8 mouse cellular contexts compared by ENCODE assay signal in genomic region chr10:80164161-80164997, GRCm38 (mm10). TPM values are rescaled to one million over a fixed set of nuclear protein-coding genes. Genes with fewer than 3 reads are reported as not detected.
DNase-seq lines count a peak whose midpoint lies in the region; ATAC-seq and TF ChIP-seq lines count a peak whose summit lies in the region.

No protein-coding gene starts in this region.

- ATAC-seq in forebrain, embryonic 11.5 days (replicated peaks; ENCODE audit: low FRiP score): no peak
- ATAC-seq in intestine, postnatal 0 days: no peak
- no peak for ATAC-seq in lung, embryonic 16.5 days (ENCODE audit: low read depth)

- no peaks in the 10 kb centered on the region for H3K36me3 ChIP-seq in forebrain, embryonic 11.5 days (ENCODE audit: control insufficient read depth, insufficient read depth, low read length)
- H3K36me3 ChIP-seq in intestine, postnatal 0 days (ENCODE audit: control insufficient read depth, insufficient read depth): 0 out of 2 replicates have a peak, but pooled peaks cover 3% of the 10 kb centered on the region
- H3K36me3 ChIP-seq in lung, embryonic 16.5 days (ENCODE audit: control insufficient read depth, insufficient read depth, low read length): no peaks in the 10 kb centered on the region

- H3K27ac ChIP-seq in forebrain, embryonic 11.5 days (ENCODE audit: low read depth, low read length): peak overlapping the region; percentile 46; the same call in 1 of the 2 replicates
- peak overlapping the region; percentile 50 for H3K27ac ChIP-seq in intestine, postnatal 0 days (ENCODE audit: low read depth, low read length)
- peak overlapping the region; percentile 10; the same call in 1 of the 2 replicates for H3K27ac ChIP-seq in lung, embryonic 16.5 days (ENCODE audit: low read length)

- peaks cover 43% of the 10 kb centered on the region for H3K4me1 ChIP-seq in forebrain, embryonic 11.5 days (replicated peaks; ENCODE audit: control insufficient read depth, insufficient read depth, low read length)
- peaks cover 32% of the 10 kb centered on the region for H3K4me1 ChIP-seq in intestine, postnatal 0 days (replicated peaks; ENCODE audit: control insufficient read depth, insufficient read depth, low read length)
- H3K4me1 ChIP-seq in lung, embryonic 16.5 days (replicated peaks; ENCODE audit: control insufficient read depth, insufficient read depth, low read length): peaks cover 69% of the 10 kb centered on the region

- no peak for TF ChIP-seq CTCF in intestine, postnatal 0 days (IDR thresholded peaks at IDR 0.05; ENCODE audit: low read depth)

- H3K27me3 ChIP-seq in forebrain, embryonic 11.5 days (ENCODE audit: control insufficient read depth, insufficient read depth, low read length): no peaks in the 10 kb centered on the region
- H3K27me3 ChIP-seq in intestine, postnatal 0 days (replicated peaks; ENCODE audit: control insufficient read depth, insufficient read depth, low read length): no peaks in the 10 kb centered on the region
- no peaks in the 10 kb centered on the region for H3K27me3 ChIP-seq in lung, embryonic 16.5 days (ENCODE audit: control insufficient read depth, insufficient read depth, low read depth, low read length)

- peak; percentile 28 for DNase-seq in gastrocnemius, adult 18-20 months (ENCODE audit: low spot score)
- DNase-seq in gastrocnemius, postnatal 10 days: no peak
- peak; percentile 72 for DNase-seq in NIH3T3 (ENCODE audit: low read depth)
- DNase-seq in forebrain, embryonic 11.5 days (ENCODE audit: low spot score): peak; percentile 50
- DNase-seq in retina, postnatal 1 day: no peak
- DNase-seq in left cerebral cortex, adult 18-20 months (ENCODE audit: low spot score in 2 of 2): no peak

- H3K4me3 ChIP-seq in forebrain, embryonic 11.5 days (ENCODE audit: low read depth, low read length): peak overlapping the region; percentile 24
- H3K4me3 ChIP-seq in intestine, postnatal 0 days (ENCODE audit: low read depth, low read length): peak overlapping the region; percentile 37
- peak overlapping the region; percentile 43 for H3K4me3 ChIP-seq in lung, embryonic 16.5 days (ENCODE audit: low read length)

- 10% methylated on average over 44 of the region's 44 CpGs for WGBS in forebrain, embryonic 11.5 days
- WGBS in intestine, postnatal 0 days: 8% methylated on average over 44 of the region's 44 CpGs
- WGBS in lung, embryonic 16.5 days: 9% methylated on average over 44 of the region's 44 CpGs

- peak overlapping the region; percentile 43 for H3K9ac ChIP-seq in forebrain, embryonic 11.5 days (ENCODE audit: low read length)
- H3K9ac ChIP-seq in intestine, postnatal 0 days (ENCODE audit: low read depth, low read length): peak overlapping the region; percentile 46
- peak overlapping the region; percentile 60 for H3K9ac ChIP-seq in lung, embryonic 16.5 days (ENCODE audit: low read length)

- H3K4me2 ChIP-seq in forebrain, embryonic 11.5 days (ENCODE audit: low read depth, low read length, severe bottlenecking): peak overlapping the region; percentile 75
- peak overlapping the region; percentile 82 for H3K4me2 ChIP-seq in intestine, postnatal 0 days (replicated peaks; ENCODE audit: low read depth)
- peak overlapping the region; percentile 83 for H3K4me2 ChIP-seq in lung, embryonic 16.5 days (ENCODE audit: low read depth, low read length)

- no peaks in the 10 kb centered on the region for H3K9me3 ChIP-seq in forebrain, embryonic 11.5 days (ENCODE audit: control insufficient read depth, low read length)
- no peaks in the 10 kb centered on the region for H3K9me3 ChIP-seq in intestine, postnatal 0 days (ENCODE audit: control insufficient read depth)
- H3K9me3 ChIP-seq in lung, embryonic 16.5 days (ENCODE audit: control insufficient read depth, low read length): no peaks in the 10 kb centered on the region

RNA-seq across cellular contexts. Expression of gene Cirbp, which starts 1.4 kb away (rescaled TPM):
- total RNA-seq in gastrocnemius, adult 18-20 months (2021): 10 to 100 TPM; 28.9 to 37.5 TPM
- total RNA-seq in gastrocnemius, postnatal 10 days (2021): 10 to 100 TPM; 84.3 to 88.4 TPM
- polyA plus RNA-seq in forebrain, embryonic 11.5 days (2014; fragmentation: Nextera tagmentation; extraction: Ambion mirVana): 82.0 and 83.4 TPM in 2 replicates
- 222 and 228 TPM in 2 replicates for polyA plus RNA-seq in intestine, postnatal 0 days (2015; fragmentation: Nextera tagmentation; extraction: Ambion mirVana)
- polyA plus RNA-seq in lung, embryonic 16.5 days (2015; fragmentation: Nextera tagmentation; extraction: Ambion mirVana): 73.4 and 83.4 TPM in 2 replicates
- 10 to 100 TPM; 89.7 to 94.6 TPM for total RNA-seq in left cerebral cortex, adult 18-20 months (2021)

RNA-seq across cellular contexts. Expression of gene 1600002K03Rik, which starts 8.4 kb away (rescaled TPM):
- total RNA-seq in gastrocnemius, adult 18-20 months (2021): 1 to 10 TPM; 5.4 to 6.5 TPM
- 1 to 10 TPM; 3.9 to 5.5 TPM for total RNA-seq in gastrocnemius, postnatal 10 days (2021)
- polyA plus RNA-seq in forebrain, embryonic 11.5 days (2014; fragmentation: Nextera tagmentation; extraction: Ambion mirVana): 6.4 and 8.3 TPM in 2 replicates
- 12.7 and 13.9 TPM in 2 replicates for polyA plus RNA-seq in intestine, postnatal 0 days (2015; fragmentation: Nextera tagmentation; extraction: Ambion mirVana)
- polyA plus RNA-seq in lung, embryonic 16.5 days (2015; fragmentation: Nextera tagmentation; extraction: Ambion mirVana): 12.2 and 13.6 TPM in 2 replicates
- 1 to 10 TPM; 6.8 to 7.0 TPM for total RNA-seq in left cerebral cortex, adult 18-20 months (2021)

RNA-seq across cellular contexts. Expression of gene Efna2, which starts 14.9 kb away (rescaled TPM):
- total RNA-seq in gastrocnemius, adult 18-20 months (2021): under 1 TPM; 0.24 to 0.48 TPM
- total RNA-seq in gastrocnemius, postnatal 10 days (2021): 1 to 10 TPM; 1.1 to 1.9 TPM
- 48.8 and 50.7 TPM in 2 replicates for polyA plus RNA-seq in forebrain, embryonic 11.5 days (2014; fragmentation: Nextera tagmentation; extraction: Ambion mirVana)
- 3.5 and 3.8 TPM in 2 replicates for polyA plus RNA-seq in intestine, postnatal 0 days (2015; fragmentation: Nextera tagmentation; extraction: Ambion mirVana)
- 11.0 and 12.1 TPM in 2 replicates for polyA plus RNA-seq in lung, embryonic 16.5 days (2015; fragmentation: Nextera tagmentation; extraction: Ambion mirVana)
- 1 to 10 TPM; 7.0 to 8.2 TPM for total RNA-seq in left cerebral cortex, adult 18-20 months (2021)

RNA-seq across cellular contexts. Expression of gene Midn, which starts 16.3 kb away (rescaled TPM):
- 10 to 100 TPM; 40.6 to 47.9 TPM for total RNA-seq in gastrocnemius, adult 18-20 months (2021)
- 10 to 100 TPM; 34.3 to 62.7 TPM for total RNA-seq in gastrocnemius, postnatal 10 days (2021)
- polyA plus RNA-seq in forebrain, embryonic 11.5 days (2014; fragmentation: Nextera tagmentation; extraction: Ambion mirVana): 58.3 and 66.4 TPM in 2 replicates
- 18.1 and 19.5 TPM in 2 replicates for polyA plus RNA-seq in intestine, postnatal 0 days (2015; fragmentation: Nextera tagmentation; extraction: Ambion mirVana)
- 11.8 and 12.9 TPM in 2 replicates for polyA plus RNA-seq in lung, embryonic 16.5 days (2015; fragmentation: Nextera tagmentation; extraction: Ambion mirVana)
- 100 to 1,000 TPM; 105 TPM for total RNA-seq in left cerebral cortex, adult 18-20 months (2021)

RNA-seq across cellular contexts. Expression of gene Cbarp, which starts 23.7 kb away (rescaled TPM):
- total RNA-seq in gastrocnemius, adult 18-20 months (2021): 1 to 10 TPM; 1.6 to 1.9 TPM
- 1 to 10 TPM; 2.3 to 3.2 TPM for total RNA-seq in gastrocnemius, postnatal 10 days (2021)
- polyA plus RNA-seq in forebrain, embryonic 11.5 days (2014; fragmentation: Nextera tagmentation; extraction: Ambion mirVana): 10.4 and 15.0 TPM in 2 replicates
- 2.1 and 2.7 TPM in 2 replicates for polyA plus RNA-seq in intestine, postnatal 0 days (2015; fragmentation: Nextera tagmentation; extraction: Ambion mirVana)
- 3.9 and 5.6 TPM in 2 replicates for polyA plus RNA-seq in lung, embryonic 16.5 days (2015; fragmentation: Nextera tagmentation; extraction: Ambion mirVana)
- total RNA-seq in left cerebral cortex, adult 18-20 months (2021): 100 to 1,000 TPM; 418 to 437 TPM

Comparison
In these comparisons a context has a peak if more than half of its experiments do, and no peak if none do; other contexts are left out.
1. DNase-seq: peak in gastrocnemius, adult 18-20 months (single experiment), NIH3T3 (single experiment) and forebrain, embryonic 11.5 days (single experiment); none in gastrocnemius, postnatal 10 days (single experiment), retina, postnatal 1 day (single experiment) and left cerebral cortex, adult 18-20 months (0 of 2).
2. Peak in every context shown above with its lines, with median percentiles within 50 percentile points of each other: H3K27ac ChIP-seq, H3K4me2 ChIP-seq, H3K4me3 ChIP-seq and H3K9ac ChIP-seq.